Mouse (Mus musculus): ENCODE results near the gene 4930432K21Rik. TPM values are rescaled to one million over a fixed set of nuclear protein-coding genes. Genes with fewer than 3 reads are reported as not detected.

4930432K21Rik gene
- polyA plus RNA-seq, 1 experiment from 2014 or later, result 0.47 TPM

DNA sequence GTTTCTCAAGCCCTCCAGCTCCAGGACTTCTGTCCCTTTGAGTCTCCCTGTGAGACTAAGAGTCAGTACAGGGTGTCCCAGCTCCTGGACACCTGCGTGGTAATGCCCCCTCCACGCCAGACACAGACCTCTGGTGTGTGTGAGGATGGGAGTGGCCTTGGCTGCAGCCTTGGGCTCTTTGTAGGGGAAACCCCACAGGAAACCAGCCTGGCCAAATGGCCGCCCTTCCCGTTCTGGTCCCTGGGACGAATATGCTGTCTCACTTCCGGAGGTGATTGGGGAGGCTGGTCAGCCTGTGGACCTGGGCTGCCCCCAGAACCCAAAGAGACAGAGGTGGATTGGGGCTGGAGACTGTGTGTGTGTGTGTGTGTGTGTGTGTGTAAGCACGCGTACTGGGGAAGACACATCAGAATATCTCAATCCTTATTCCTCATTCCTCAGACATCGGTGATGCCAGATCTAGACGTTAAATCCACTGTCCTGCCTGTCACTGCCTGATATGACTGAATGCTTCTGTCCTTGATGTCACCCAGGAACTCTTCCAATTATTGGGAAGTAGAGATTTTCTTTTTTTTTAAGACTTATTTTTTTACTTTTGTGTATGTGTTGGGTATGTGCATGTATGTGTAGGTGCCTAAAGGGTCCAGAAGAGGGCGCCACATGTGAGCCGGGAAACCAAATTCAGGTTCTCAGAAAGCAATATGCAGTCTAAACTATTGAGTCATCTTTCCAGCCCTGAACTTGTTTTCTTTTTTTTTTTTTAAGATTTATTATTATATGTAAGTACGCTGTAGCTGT is 56.3 kb downstream of the 4930432K21Rik start:
- H3K27ac ChIP-seq (ENCODE audit: low read depth, low read length), result peak overlapping the region; percentile 91
- H3K4me3 ChIP-seq (ENCODE audit: low read depth, low read length), result peak overlapping the region; percentile 53
- peak overlapping the region; percentile 93 for H3K4me2 ChIP-seq
- ATAC-seq (replicated peaks; ENCODE audit: low FRiP score) (peak; percentile 7; the same call in 1 of the 2 replicates), DNase-seq (ENCODE audit: low spot score) (no peak)
- peak overlapping the region; percentile 72 for H3K9ac ChIP-seq (ENCODE audit: low read depth, low read length)
- no peaks in the 10 kb centered on the region for H3K9me3 ChIP-seq (ENCODE audit: control insufficient read depth, low read length)
- WGBS, result 33% methylated on average over 13 of the region's 13 CpGs
- peaks cover 53% of the 10 kb centered on the region for H3K4me1 ChIP-seq (replicated peaks; ENCODE audit: control insufficient read depth, insufficient read depth, low read length)
- H3K27me3 ChIP-seq (replicated peaks; ENCODE audit: control insufficient read depth, insufficient read depth, low read length), result no peaks in the 10 kb centered on the region
- H3K36me3 ChIP-seq (ENCODE audit: control insufficient read depth, insufficient read depth, low read length), result peaks cover 7% of the 10 kb centered on the region; the same call in 1 of the 2 replicates

DNA sequence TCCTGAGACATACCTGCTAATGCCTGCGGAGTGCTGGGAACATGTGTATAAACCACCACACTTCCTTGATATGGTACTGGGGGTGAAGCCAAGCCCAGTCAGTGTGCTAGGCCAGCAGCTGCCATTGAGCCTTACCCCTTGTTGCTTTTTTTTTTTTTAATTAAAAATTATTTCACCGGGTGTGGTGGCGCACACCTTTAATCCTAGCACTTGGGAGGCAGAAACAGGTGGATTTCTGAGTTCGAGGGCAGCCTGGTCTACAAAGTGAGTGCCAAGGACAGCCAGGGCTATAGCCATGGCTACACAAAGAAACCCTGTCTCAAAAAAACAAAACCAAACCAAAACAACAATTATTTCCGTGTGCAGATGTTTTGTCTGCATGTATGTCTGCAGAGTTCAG is 57.2 kb downstream of the 4930432K21Rik start:
- H3K9me3 ChIP-seq (ENCODE audit: control insufficient read depth, low read length), result no peaks in the 10 kb centered on the region
- H3K36me3 ChIP-seq (ENCODE audit: control insufficient read depth, insufficient read depth, low read length), result peaks cover 7% of the 10 kb centered on the region; the same call in 1 of the 2 replicates
- H3K27me3 ChIP-seq (replicated peaks; ENCODE audit: control insufficient read depth, insufficient read depth, low read length), result no peaks in the 10 kb centered on the region
- H3K4me2 ChIP-seq, result no peak overlapping the region
- no peak for DNase-seq (ENCODE audit: low spot score)
- no peak for ATAC-seq (replicated peaks; ENCODE audit: low FRiP score)
- no peak overlapping the region for H3K4me3 ChIP-seq (ENCODE audit: low read depth, low read length)
- no peak overlapping the region for H3K9ac ChIP-seq (ENCODE audit: low read depth, low read length)
- H3K27ac ChIP-seq (ENCODE audit: low read depth, low read length), result no peak overlapping the region
- H3K4me1 ChIP-seq (replicated peaks; ENCODE audit: control insufficient read depth, insufficient read depth, low read length), result peaks cover 44% of the 10 kb centered on the region
- WGBS, result 86% methylated on average over 5 of the region's 5 CpGs

DNA sequence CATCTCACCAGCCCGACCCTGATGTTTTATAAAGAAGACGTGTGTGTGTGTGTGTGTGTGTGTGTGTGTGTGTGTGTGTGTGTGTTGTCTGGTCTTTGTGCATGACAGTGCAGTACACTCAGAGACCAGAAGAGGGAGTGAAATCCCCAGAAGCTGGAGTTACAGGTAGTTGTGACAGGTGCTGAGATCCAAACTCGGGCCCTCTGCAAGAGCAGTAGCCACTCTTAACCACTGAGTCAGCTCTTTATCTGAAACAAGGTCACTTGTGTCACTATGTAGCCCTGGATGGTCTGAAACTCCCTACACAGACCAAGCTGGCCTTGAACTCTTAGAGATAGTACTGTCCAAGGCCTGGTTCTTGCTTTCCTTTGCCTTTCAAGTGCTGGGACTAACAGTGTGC is 58.8 kb downstream of the 4930432K21Rik start:
- Histone ChIP-seq H3K27ac (ENCODE audit: low read depth, low read length) (no peak overlapping the region), H3K4me1 (replicated peaks; ENCODE audit: control insufficient read depth, insufficient read depth, low read length) (peaks cover 30% of the 10 kb centered on the region), H3K9ac (ENCODE audit: low read depth, low read length) (no peak overlapping the region), H3K9me3 (ENCODE audit: control insufficient read depth, low read length) (no peaks in the 10 kb centered on the region), H3K4me2 (no peak overlapping the region), H3K4me3 (ENCODE audit: low read depth, low read length) (no peak overlapping the region), H3K27me3 (replicated peaks; ENCODE audit: control insufficient read depth, insufficient read depth, low read length) (no peaks in the 10 kb centered on the region), H3K36me3 (ENCODE audit: control insufficient read depth, insufficient read depth, low read length) (peaks cover 7% of the 10 kb centered on the region; the same call in 1 of the 2 replicates)
- DNase-seq (ENCODE audit: low spot score) (no peak), ATAC-seq (replicated peaks; ENCODE audit: low FRiP score) (no peak)
- WGBS, result 79% methylated on average over 3 of the region's 3 CpGs

DNA sequence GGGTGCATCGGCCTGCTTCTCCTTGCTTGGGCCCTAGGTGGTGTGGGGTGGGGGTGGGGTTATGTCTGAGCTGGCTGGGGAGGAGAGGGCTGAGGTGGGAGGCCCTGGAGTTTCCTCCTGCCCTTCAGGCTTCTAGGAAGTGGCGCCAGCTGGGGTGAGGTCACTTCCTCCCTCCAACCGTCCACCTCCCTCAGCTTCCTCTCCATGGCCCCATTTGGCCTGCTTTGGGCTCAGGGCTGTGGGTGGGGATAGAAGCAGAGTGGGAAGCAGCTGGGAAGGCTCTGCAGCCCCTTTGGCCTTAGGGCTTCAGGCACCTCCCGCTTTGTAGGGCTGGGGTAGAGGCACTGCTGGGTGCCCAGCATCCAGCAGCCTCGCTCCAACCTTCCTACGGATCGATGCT is 60.0 kb downstream of the 4930432K21Rik start:
- DNase-seq (ENCODE audit: low spot score) (peak; percentile 41), ATAC-seq (replicated peaks; ENCODE audit: low FRiP score) (no peak)
- H3K27me3 ChIP-seq (replicated peaks; ENCODE audit: control insufficient read depth, insufficient read depth, low read length), result no peaks in the 10 kb centered on the region
- no peaks in the 10 kb centered on the region for H3K9me3 ChIP-seq (ENCODE audit: control insufficient read depth, low read length)
- H3K27ac ChIP-seq (ENCODE audit: low read depth, low read length), result peak overlapping the region; percentile 64
- WGBS, result 43% methylated on average over 7 of the region's 7 CpGs
- peaks cover 12% of the 10 kb centered on the region for H3K36me3 ChIP-seq (ENCODE audit: control insufficient read depth, insufficient read depth, low read length)
- peaks cover 20% of the 10 kb centered on the region for H3K4me1 ChIP-seq (replicated peaks; ENCODE audit: control insufficient read depth, insufficient read depth, low read length)
- no peak overlapping the region for H3K9ac ChIP-seq (ENCODE audit: low read depth, low read length)
- no peak overlapping the region for H3K4me3 ChIP-seq (ENCODE audit: low read depth, low read length)
- H3K4me2 ChIP-seq, result peak overlapping the region; percentile 27; the same call in 1 of the 2 replicates

DNA sequence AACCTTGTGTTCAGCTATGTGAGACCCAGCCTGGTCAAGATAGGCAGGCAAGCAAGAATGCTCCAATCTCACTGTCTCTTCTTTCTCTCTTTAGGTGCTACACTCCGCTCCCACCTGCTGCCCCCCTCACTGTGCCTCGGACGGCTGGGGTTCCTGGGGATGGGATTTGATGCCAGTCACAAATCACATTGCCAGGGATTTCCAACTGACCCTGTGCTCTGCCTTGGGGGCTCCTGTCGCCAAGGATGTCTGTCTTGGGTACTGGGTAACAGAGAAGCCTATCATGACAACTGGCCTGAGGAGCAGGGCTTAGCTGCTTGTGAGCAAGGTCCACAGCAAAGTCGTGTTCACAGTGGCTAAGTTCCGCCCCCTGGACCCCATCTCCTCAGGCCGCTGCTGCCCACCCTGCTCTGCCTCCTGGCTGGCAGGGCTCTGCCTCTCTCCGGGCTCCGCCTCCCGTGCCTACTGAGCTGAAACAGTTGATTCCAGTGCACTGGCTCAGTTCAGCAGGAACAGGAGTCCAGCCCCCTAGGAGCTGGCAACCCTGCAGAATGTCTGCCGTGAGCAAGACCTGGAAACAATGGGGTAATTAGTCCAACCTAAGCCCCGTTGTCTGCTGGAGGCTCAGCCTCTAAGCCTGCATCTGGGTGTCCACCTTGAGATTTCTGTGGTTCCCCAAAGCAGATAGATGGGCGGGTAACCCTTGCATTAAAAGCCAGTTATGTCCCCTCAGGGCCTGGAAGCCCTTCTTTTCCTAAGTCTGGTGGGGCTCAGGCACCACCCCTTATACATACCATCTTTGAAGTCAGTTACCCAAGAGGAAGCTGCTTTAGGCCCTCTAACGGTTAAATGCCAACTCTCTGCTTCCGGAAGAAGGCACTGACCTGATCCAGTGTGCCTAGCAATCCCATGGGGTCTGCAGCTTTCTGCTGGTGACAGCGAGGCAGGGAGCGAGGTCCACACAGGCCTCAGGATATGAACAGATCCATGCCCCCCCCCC is 60.9 kb downstream of the 4930432K21Rik start:
- Histone ChIP-seq H3K4me3 (ENCODE audit: low read depth, low read length) (0 out of 2 replicates have a peak overlapping the region, but pooled peaks have one; percentile 3), H3K4me2 (no peak overlapping the region; the same call in 1 of the 2 replicates), H3K9me3 (ENCODE audit: control insufficient read depth, low read length) (no peaks in the 10 kb centered on the region), H3K9ac (ENCODE audit: low read depth, low read length) (0 out of 2 replicates have a peak overlapping the region, but pooled peaks have one; percentile 37), H3K27ac (ENCODE audit: low read depth, low read length) (peak overlapping the region; percentile 64), H3K4me1 (replicated peaks; ENCODE audit: control insufficient read depth, insufficient read depth, low read length) (peaks cover 13% of the 10 kb centered on the region), H3K36me3 (ENCODE audit: control insufficient read depth, insufficient read depth, low read length) (peaks cover 12% of the 10 kb centered on the region), H3K27me3 (replicated peaks; ENCODE audit: control insufficient read depth, insufficient read depth, low read length) (no peaks in the 10 kb centered on the region)
- DNase-seq (ENCODE audit: low spot score) (no peak), ATAC-seq (replicated peaks; ENCODE audit: low FRiP score) (no peak)
- 72% methylated on average over 17 of the region's 17 CpGs for WGBS

DNA sequence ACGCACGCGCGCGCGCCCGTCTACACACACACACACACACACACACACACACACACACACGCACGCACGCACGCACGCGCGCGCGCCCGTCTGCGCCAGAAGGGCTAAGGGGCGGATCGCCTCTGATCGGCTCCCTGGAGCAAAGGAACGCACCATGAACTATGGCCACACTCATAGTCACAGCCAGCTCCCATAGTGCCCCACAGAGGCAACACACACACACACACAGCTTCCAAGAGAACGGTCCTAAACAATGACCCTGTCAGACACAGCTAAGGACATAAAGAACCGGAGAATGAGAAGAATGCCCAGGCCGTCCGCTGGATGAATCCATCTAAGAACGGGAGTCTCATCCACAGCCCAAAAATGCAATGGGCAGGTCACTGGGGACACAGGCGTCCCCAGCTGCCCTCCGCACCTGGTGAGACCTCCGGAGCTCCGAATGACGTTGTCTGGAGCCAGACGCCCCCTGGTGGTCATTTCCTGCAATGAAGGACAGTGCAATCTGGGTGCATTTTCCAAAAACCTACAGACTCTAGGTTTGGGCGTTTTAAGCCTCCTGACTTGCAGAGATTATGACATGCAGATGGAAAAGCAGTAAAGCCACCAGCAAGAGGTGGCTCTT is 62.5 kb downstream of the 4930432K21Rik start:
- DNase-seq (ENCODE audit: low spot score) (peak; percentile 79), ATAC-seq (replicated peaks; ENCODE audit: low FRiP score) (peak; percentile 63)
- Histone ChIP-seq H3K27me3 (replicated peaks; ENCODE audit: control insufficient read depth, insufficient read depth, low read length) (no peaks in the 10 kb centered on the region), H3K36me3 (ENCODE audit: control insufficient read depth, insufficient read depth, low read length) (peaks cover 12% of the 10 kb centered on the region), H3K4me2 (0 out of 2 replicates have a peak overlapping the region, but pooled peaks have one; percentile 7), H3K27ac (ENCODE audit: low read depth, low read length) (no peak overlapping the region), H3K4me3 (ENCODE audit: low read depth, low read length) (no peak overlapping the region), H3K4me1 (replicated peaks; ENCODE audit: control insufficient read depth, insufficient read depth, low read length) (peaks cover 8% of the 10 kb centered on the region), H3K9ac (ENCODE audit: low read depth, low read length) (no peak overlapping the region), H3K9me3 (ENCODE audit: control insufficient read depth, low read length) (no peaks in the 10 kb centered on the region)
- WGBS, result 58% methylated on average over 34 of the region's 34 CpGs

DNA sequence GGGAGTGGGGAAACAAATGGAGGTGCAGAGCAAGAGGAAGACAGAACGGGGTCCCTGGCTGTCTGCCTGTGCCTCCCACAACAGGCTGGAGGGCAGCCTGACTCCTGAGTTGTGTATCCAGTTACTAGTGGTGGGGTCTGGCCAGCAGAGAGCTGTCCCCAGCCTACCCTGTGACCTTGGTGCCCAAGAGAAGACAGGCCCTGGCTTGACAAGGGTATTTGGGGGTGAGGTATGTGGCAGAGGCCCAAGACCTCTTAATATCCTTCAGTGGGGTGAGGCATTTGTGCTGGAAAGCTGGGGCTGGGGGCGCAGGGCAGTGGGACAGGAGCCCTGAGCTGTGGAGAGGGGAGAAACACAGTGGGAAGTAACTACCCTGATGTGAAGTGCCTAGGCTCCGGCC is 63.4 kb downstream of the 4930432K21Rik start:
- DNase-seq (ENCODE audit: low spot score), result no peak
- H3K9ac ChIP-seq (ENCODE audit: low read depth, low read length), result no peak overlapping the region
- WGBS, result 90% methylated on average over 3 of the region's 3 CpGs
- peaks cover 10% of the 10 kb centered on the region for H3K36me3 ChIP-seq (ENCODE audit: control insufficient read depth, insufficient read depth, low read length)
- peaks cover 8% of the 10 kb centered on the region for H3K4me1 ChIP-seq (replicated peaks; ENCODE audit: control insufficient read depth, insufficient read depth, low read length)
- no peaks in the 10 kb centered on the region for H3K9me3 ChIP-seq (ENCODE audit: control insufficient read depth, low read length)
- no peak for ATAC-seq (replicated peaks; ENCODE audit: low FRiP score)
- no peaks in the 10 kb centered on the region for H3K27me3 ChIP-seq (replicated peaks; ENCODE audit: control insufficient read depth, insufficient read depth, low read length)
- no peak overlapping the region for H3K27ac ChIP-seq (ENCODE audit: low read depth, low read length)
- H3K4me2 ChIP-seq, result no peak overlapping the region
- H3K4me3 ChIP-seq (ENCODE audit: low read depth, low read length), result no peak overlapping the region

DNA sequence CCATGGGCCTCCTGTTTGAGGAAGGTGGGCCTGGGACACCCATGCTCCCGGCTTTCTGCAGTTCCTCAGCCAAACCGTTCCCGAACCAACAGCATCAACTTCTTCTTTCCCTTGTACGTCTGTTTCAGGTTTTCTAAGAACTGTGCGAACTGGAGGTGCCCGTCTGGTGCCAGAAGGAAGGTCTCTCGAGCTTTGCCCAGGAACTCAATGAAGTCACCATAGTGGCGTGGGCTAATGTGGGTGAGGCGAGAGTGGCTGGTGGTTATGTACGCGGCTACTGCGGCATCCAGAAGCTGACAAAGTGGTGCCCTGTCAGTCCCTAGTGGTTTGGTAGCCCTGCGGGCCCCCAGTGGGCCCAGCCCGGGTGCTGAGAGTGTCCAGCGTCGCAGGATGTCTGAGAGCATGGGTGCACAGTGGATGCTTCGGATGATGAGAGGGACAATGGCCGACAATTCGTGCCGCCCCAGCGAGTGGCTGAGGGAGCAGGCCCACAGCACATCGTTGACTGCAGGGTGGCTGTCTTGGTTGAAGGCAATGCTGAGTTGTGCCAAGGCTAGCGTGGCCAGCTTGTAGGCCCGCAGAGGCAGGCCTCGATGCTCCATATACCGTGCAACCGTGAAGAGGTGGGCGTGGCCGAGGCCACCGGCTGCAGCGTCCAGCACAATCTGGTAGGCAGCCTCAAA is 64.2 kb downstream of the 4930432K21Rik start:
- Histone ChIP-seq H3K27me3 (replicated peaks; ENCODE audit: control insufficient read depth, insufficient read depth, low read length) (no peaks in the 10 kb centered on the region), H3K9me3 (ENCODE audit: control insufficient read depth, low read length) (no peaks in the 10 kb centered on the region), H3K4me2 (no peak overlapping the region), H3K4me1 (replicated peaks; ENCODE audit: control insufficient read depth, insufficient read depth, low read length) (peaks cover 8% of the 10 kb centered on the region), H3K4me3 (ENCODE audit: low read depth, low read length) (no peak overlapping the region), H3K36me3 (ENCODE audit: control insufficient read depth, insufficient read depth, low read length) (peaks cover 10% of the 10 kb centered on the region), H3K9ac (ENCODE audit: low read depth, low read length) (no peak overlapping the region), H3K27ac (ENCODE audit: low read depth, low read length) (no peak overlapping the region)
- DNase-seq (ENCODE audit: low spot score), result no peak
- no peak for ATAC-seq (replicated peaks; ENCODE audit: low FRiP score)
- WGBS, result 91% methylated on average over 31 of the region's 31 CpGs

Measured in liver, embryonic 11.5 days (tissue).